Mouse (Mus musculus) heart, embryonic 14.5 days (tissue): Measurements from ENCODE around the gene Myt1. TPM values are rescaled to one million over a fixed set of nuclear protein-coding genes. Genes with fewer than 3 reads are reported as not detected.

Experiments used
- polyA plus RNA-seq: library from polyadenylated mRNA; unstranded; fragments of >200 nt; fragmentation: Nextera tagmentation; extraction: Ambion mirVana; gene quantifications from 2 replicates; pipeline ENCODE4 v1.2.1, GENCODE M21; 2014

Myt1 gene
- polyA plus RNA-seq, 1 experiment from 2014 or later: 0.74 TPM

Other genes with a start within 250 kb of the Myt1 start
- gene Dnajc5, start 242.8 kb upstream of the Myt1 start, polyA plus RNA-seq: 69.8 and 81.3 TPM in 2 replicates
- 72.1 and 72.2 TPM in 2 replicates for gene Uckl1, start 178.4 kb upstream of the Myt1 start, polyA plus RNA-seq
- 41.1 and 43.0 TPM in 2 replicates for gene Prpf6, start 171.5 kb upstream of the Myt1 start, polyA plus RNA-seq
- gene Zfp512b, start 170.5 kb upstream of the Myt1 start, polyA plus RNA-seq: 29.3 and 32.0 TPM in 2 replicates
- gene Samd10, start 164.1 kb upstream of the Myt1 start, polyA plus RNA-seq: 13.3 and 14.0 TPM in 2 replicates
- gene Gm29797, start 106.3 kb upstream of the Myt1 start, polyA plus RNA-seq: not detected in 2 replicates
- 44.1 and 49.2 TPM in 2 replicates for gene Sox18, start 91.7 kb upstream of the Myt1 start, polyA plus RNA-seq
- gene Tcea2, start 83.0 kb upstream of the Myt1 start, polyA plus RNA-seq: 20.5 and 21.8 TPM in 2 replicates
- 42.8 and 44.2 TPM in 2 replicates for gene Rgs19, start 69.4 kb upstream of the Myt1 start, polyA plus RNA-seq
- not detected in 2 replicates for gene Lkaaear1, start 64.9 kb upstream of the Myt1 start, polyA plus RNA-seq
- 3.1 and 4.1 TPM in 2 replicates for gene Oprl1, start 48.3 kb upstream of the Myt1 start, polyA plus RNA-seq
- gene Pcmtd2, start 74.5 kb downstream of the Myt1 start, polyA plus RNA-seq: 29.2 and 32.1 TPM in 2 replicates
- 44.9 and 47.7 TPM in 2 replicates for gene Polr3k, start 101.0 kb downstream of the Myt1 start, polyA plus RNA-seq
- not detected in 2 replicates for gene Gm14496, start 227.8 kb downstream of the Myt1 start, polyA plus RNA-seq